Mouse (Mus musculus): Measurements from ENCODE around the gene Nacad.
A peak's percentile ranks its signal among the peaks of the same experiment; 100 is the strongest.

Gene Nacad

DNA sequence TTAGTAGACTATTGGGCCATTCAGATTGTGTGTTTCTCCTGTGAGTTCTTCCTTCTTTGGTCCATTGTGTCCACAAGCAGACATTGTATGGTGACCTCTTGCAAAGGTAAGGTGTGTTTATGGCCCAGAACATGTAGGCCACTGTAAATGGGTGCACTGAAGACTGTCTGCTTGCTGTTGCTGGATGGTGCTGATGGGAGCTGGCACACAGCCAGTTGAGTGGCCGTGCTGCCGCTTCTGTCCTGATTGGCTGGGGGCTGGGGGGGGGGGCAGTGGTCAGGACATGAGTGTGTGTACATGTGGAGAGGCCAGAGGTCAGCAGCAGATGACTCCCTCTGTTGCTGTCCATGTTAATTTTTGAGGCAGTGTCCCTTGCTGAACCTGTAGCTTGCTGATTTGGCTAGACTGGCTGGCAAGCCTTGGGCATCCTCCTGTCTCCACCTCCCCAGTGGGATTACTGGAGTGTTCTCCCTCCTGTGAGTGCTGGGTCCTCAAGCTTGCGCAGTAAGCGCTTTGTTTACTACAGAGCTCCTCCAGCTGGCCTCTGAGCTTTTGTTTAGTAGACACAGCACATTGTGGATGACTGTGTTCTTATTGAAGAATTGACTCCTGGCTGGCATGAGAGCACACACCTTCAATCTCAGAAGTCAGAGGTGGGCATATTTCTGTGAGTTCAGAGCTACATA lies 25.6 kb downstream of the Nacad start:
- DNase-seq (ENCODE audit: low spot score), result no peak

- DNase-seq (ENCODE audit: low spot score), result no peak
These were observed 26.5 kb downstream of the Nacad start for GRCm38 (mm10) chr11:6579361-6579760.

DNA sequence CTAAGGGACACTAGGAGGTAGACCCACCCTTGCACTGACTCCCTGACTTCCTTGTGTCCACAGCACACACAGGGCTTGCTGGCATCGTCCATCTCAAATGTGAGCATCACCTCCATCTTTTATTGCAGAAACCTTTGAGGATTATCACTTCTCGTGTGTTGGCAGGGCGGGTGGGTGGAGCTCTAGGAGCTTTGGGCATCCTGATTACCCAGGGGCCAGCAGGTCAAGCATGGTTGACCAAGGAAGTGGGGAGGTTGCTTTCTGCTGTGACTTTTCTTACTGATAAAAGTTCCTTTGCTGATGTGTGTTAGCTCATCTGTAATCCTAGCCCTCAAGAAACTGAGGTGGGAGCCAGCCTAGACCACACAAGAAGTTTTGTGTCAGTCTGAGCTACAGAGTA lies 29.7 kb downstream of the Nacad start:
- no peak for DNase-seq (ENCODE audit: low spot score)

- peak; percentile 21 for DNase-seq (ENCODE audit: low spot score)
These were observed 36.5 kb downstream of the Nacad start for GRCm38 (mm10) chr11:6569410-6569777.

GRCm38 (mm10) chr11:6568584-6569409 lies 37.1 kb downstream of the Nacad start:
- peak; percentile 25 for DNase-seq (ENCODE audit: low spot score)

- no peak for DNase-seq (ENCODE audit: low spot score)
These were observed 37.9 kb downstream of the Nacad start for GRCm38 (mm10) chr11:6567951-6568350.

GRCm38 (mm10) chr11:6566496-6566895 lies 39.4 kb downstream of the Nacad start:
- no peak for DNase-seq (ENCODE audit: low spot score)

GRCm38 (mm10) chr11:6563201-6563600 lies 42.7 kb downstream of the Nacad start:
- DNase-seq (ENCODE audit: low spot score), result no peak

GRCm38 (mm10) chr11:6562359-6562758 lies 43.5 kb downstream of the Nacad start:
- no peak for DNase-seq (ENCODE audit: low spot score)

- DNase-seq (ENCODE audit: low spot score), result no peak
These were observed 44.4 kb downstream of the Nacad start for GRCm38 (mm10) chr11:6561474-6561873.

- DNase-seq (ENCODE audit: low spot score), result peak; percentile 10
These were observed 45.0 kb downstream of the Nacad start for GRCm38 (mm10) chr11:6560655-6561360.

DNA sequence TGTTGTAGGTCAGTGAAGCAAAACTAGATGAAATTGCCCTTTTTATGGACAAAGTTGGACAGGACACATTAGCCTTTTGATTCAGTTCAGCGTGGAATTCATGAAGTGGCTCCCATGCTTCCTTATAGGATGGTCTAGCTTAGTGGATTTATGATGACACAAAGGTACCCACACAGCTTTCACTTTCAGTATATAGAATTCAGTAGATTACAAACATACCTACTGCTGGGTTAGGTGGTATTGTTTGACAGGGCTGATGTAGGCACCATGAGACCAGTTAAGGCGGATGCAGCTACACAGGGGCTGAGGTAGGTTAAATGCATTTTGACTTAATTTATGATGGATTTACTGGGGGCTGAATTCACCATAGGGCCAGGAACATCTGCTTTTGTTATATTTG lies 45.9 kb downstream of the Nacad start:
- no peak for DNase-seq (ENCODE audit: low spot score)

DNA sequence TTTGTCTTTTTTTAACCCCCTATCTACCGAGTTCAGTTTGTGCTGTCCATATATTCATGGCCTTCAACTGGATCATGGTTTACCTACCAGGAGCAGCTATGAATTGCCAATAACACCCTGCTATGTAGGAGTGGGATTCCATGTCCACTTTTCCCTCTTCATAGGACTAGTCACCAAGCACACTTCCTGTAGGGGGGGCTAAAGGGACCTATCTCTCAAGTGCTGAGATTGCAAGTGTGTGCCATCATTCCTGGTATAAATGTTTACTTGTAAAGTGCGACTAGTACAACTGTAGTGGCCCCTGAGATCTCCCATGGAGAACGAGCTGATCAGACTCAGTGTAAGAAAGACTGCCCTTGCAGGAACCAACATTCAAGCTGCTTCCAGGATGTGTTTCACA lies 47.6 kb downstream of the Nacad start:
- no peak for DNase-seq (ENCODE audit: low spot score)

DNA sequence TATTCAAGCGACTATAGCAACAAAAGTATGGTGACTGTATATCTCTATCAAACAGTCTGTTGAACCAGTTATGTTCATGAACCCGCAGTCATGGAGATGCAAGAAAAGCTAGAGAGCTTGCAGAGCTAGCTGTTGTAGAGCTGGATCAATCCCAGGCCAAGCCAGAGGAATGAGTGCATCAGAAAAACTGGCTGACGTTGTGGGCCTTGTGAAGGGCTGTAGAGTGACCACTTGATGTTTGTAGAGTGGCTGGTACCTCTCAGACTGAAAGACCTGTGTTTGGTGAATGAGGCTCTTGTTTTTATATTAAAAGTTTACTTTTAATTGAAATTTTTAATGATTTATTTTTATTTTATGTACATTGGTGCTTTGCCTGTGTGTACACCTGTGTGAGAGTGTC lies 55.7 kb downstream of the Nacad start:
- DNase-seq (ENCODE audit: low spot score), result no peak

GRCm38 (mm10) chr11:6549770-6550169 lies 56.1 kb downstream of the Nacad start:
- DNase-seq (ENCODE audit: low spot score), result no peak
